Mouse (Mus musculus) cerebellum, postnatal 14 days (tissue): Measurements from ENCODE around the gene Gprasp1.
A peak's percentile ranks its signal among the peaks of the same experiment; 100 is the strongest.
"Not testable (repeated sequence)": the region's sequence is repeated elsewhere in the genome, so short reads cannot be mapped to it uniquely, and the experiment has no call there.

Experiments
- DNase-seq, 2 experiments: peaks; one replicate each; pipeline ENCODE4 v3.0.0; 2021; ENCODE audit warnings: mixed read lengths in 2 of 2

Gprasp1 gene

GRCm38 (mm10) chrX:135742304-135743055, at the start of gene Gprasp1, which contains the start of gene Armcx5:
TSS of gene Gprasp1 (plus strand) at chrX:135742733.
TSS of gene Armcx5 (plus strand) at chrX:135742733.
- DNase-seq: peak; percentile 87 to 91

GRCm38 (mm10) chrX:135693633-135694032, 48.9 kb upstream of the Gprasp1 start, which contains the start of gene Tcp11x2:
TSS of gene Tcp11x2 (minus strand) at chrX:135693790.
- no peak for DNase-seq

GRCm38 (mm10) chrX:135703111-135703510, 39.4 kb upstream of the Gprasp1 start:
- no peak for DNase-seq

- DNase-seq: no peak
Observed at GRCm38 (mm10) chrX:135704349-135704748, 38.2 kb upstream of the Gprasp1 start.

- DNase-seq: no peak
Observed at GRCm38 (mm10) chrX:135712845-135713244, 29.7 kb upstream of the Gprasp1 start.

GRCm38 (mm10) chrX:135725161-135725560, 17.4 kb upstream of the Gprasp1 start, which contains the start of gene Tmsb15a:
TSS of gene Tmsb15a (minus strand) at chrX:135725261.
- no peak for DNase-seq

DNA sequence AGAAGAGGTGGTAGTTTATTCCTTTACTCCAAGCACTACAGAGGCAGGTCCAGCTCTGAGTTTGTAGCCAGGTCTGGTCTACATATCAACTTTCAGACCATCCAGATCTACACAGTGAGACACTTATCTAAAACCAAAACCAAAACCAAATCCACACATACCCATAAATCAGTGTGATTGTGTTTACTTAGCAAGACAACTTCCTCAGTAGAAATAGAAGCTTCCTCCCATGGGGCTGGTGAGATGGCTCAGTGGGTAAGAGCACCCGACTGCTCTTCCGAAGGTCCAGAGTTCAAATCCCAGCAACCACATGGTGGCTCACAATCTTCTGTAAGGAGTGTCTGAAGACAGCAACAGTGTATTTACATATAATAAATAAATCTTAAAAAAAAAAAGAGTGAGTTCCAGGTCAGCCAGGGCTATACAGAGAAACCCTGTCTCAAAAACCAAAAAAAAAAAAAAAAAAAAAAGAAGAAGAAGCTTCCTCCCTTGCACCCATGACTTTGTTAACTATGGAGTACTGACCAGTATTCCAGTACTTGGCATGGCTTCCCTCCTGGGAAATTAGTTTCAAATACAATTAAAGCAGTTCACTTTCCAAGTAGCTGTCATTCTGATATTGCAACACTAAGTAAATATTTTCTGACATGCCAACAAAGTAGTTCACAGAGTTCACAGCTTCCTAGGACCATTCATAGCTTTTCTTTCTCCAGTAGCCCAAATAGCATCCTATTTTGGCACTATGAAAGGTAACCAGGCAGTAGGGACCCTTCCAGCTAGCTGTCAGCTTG, 3.6 kb upstream of the Gprasp1 start:
- DNase-seq: no peak

DNA sequence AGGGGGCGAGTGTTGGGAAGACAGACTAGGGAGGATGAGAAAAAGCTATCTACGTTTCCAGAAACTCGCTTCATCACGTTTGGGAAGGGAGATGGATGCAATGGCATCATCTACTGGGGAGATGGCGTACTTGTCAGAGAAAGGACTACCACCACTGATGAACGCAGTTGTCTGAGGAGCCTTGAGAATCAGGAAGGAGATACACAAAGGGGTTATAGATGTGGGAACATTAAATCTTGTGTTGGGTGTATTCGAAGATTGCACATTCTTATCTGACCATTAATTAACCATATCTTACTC, 473 bp downstream of the Gprasp1 start:
- no peak for DNase-seq

GRCm38 (mm10) chrX:135745376-135745775, 2.8 kb downstream of the Gprasp1 start:
- not testable (repeated sequence) for DNase-seq

DNA sequence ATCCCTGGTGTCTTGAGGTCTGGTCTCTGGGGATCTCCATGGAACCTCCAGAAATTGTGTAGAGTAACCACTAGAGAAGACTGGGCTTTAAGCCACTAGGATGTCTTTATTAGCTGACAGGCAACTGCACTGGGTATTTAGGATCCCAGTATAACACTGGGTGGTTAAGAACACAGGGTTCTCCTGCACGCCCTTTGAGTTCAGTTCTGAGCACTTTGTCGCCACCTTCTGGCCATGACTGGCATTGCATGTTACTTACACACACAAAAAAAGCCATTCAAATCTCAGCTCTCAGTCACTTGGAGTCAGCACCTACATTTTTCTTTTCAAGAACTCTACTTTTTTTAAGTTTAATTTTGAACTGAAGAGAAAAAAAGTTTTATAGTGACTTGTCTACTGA, 10.3 kb downstream of the Gprasp1 start:
- DNase-seq: peak; percentile 81 to 87

- peak; percentile 46 to 69 for DNase-seq
Observed at GRCm38 (mm10) chrX:135761707-135762106, 19.2 kb downstream of the Gprasp1 start.

DNA sequence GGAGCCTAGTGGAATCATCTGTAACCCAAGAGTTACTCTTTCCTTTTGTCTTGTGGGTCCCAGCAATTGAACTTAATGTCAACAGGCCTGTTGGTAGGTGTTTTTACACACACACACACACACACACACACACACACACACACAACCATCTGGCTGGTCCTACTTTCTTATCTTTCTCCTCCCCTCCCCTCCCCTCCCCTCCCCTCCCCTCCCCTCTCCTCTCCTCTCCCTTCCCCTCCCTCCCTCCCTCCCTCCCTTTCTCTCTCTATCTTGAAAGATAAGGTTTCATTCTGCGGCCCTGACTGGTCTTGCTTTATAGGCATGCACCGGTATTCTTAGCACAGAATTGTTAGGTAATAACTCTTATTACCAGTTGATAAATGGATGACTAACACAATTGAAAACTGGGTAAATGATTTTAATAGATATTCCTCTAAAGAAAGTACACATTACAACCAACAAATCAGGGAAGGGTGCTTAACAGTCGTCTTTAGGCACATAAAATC, 25.6 kb downstream of the Gprasp1 start:
- DNase-seq: no peak

- no peak for DNase-seq
Observed at GRCm38 (mm10) chrX:135768565-135768964, 26.0 kb downstream of the Gprasp1 start.

DNA sequence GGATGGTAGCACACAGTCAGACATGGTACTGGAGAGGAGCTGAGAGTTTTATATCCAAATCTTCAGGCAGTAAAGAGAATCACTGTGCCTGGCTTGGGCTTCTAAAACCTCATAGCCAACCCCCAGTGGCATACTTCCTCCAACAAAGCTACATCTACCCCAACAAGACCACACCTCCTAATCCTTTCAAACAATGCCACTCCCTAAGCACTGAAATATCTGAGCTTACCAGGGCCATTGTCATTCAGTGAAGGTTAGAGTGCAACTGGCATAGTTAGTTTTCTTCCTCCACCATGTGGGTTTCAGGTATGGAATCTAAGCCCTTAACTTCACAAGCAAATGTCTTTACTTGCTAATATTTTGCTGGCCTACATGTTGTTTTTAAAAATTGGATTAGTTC, 49.0 kb downstream of the Gprasp1 start:
- DNase-seq: no peak

DNA sequence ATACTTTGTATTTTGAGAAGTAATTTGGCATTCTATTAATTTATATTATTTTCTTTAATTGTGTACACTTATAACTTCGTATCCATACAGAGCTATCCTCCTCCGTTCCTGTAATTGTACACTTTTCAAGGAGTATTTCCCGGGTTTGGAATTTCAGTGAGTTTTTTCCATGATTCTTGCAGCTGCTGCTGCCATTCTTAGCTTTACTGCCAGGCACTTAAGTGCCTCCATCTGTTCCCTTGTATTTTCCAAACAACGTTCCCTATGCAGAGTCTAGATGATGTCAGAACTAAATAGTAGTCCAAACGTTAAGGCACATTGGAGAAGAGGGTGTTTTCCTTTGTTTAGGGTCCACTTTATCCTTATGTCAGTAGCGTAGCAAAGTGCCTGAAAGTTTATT, 49.8 kb downstream of the Gprasp1 start:
- no peak for DNase-seq

DNA sequence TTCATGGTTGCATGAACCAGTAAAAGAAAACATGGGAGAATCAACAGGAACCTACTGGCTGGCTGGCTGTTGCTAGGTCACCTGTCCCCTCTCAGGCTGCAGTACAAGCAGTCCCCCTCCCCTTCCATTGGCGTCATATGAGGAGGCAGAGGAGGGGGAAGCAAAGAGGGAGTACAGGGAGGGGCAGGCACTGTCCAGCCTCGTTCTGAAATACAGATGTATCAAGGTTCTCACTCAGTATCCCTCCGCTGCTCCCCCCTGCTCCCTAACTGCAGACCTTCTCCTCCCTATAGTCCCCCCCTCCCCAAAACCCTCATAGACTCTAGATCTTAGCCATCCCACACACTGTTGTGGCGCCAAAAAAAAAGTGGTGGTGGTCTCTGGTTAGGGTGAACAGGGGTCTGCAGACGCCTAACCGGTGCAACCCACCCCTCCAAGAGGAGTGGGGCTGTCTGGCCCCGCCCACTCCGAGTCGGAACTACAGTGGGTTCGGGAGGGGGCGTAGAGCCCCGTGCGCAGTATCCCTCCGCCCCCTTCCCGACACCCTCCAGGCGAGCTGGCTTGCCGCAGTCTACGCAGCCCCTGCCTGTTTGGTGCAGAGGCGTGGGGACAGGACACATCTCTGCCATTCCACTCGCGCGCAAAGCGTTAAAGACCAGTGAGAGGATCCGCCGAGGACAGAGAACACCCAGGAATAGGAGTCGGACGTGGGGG, 53.2 kb downstream of the Gprasp1 start:
- DNase-seq: peak; percentile 68 to 73

DNA sequence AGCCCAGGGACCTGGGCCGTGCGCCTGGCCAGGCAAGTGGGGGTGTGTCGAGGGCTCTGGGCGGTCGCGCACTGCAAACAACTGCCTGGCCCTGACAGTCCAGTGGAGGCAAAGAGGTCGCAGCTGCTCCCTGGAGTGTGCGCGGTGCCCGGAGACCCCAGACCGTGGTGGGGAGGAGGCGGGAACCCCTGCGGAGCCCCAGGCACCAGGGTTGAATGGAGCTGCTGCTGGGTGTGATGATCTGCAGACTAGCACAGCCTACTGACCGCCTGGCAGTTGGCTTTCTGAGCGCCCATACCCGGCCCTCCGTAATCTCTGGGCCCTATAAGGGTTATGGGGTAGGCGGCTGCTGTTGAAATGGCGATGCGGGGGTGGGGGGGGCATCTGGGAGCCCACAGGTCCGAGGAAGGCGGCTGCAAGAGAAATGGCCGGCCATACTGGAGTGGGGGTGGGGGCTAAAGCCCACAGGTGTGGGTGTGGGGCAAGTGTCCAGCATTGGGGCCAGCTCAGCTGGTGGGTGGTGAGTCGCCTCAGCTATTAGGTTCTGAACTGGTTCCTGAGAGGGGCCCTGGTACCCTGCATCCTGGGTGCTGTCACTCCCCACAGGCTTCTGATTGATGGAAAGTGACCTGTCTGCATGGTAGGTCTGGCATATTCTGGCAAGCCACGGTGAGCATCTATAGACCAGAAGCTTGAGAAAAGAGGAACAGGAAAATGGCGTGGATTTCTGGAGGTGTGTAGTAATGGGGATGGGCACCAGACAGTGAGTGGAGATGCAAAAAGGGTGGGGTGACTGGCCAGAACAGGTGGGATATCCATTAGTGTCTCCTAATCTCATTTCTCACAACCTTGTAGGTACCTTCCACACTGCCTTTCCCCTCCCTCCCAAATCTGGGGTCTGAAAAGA, 54.0 kb downstream of the Gprasp1 start:
- peak; percentile 40 to 59 for DNase-seq

GRCm38 (mm10) chrX:135797212-135797644, 54.7 kb downstream of the Gprasp1 start, which contains the start of gene Bhlhb9:
TSS of gene Bhlhb9 (plus strand) at chrX:135797594.
- peak; percentile 71 to 72 for DNase-seq

GRCm38 (mm10) chrX:135804149-135804548, 61.6 kb downstream of the Gprasp1 start:
- DNase-seq: no peak

GRCm38 (mm10) chrX:135805780-135806179, 63.2 kb downstream of the Gprasp1 start:
- peak; percentile 77 to 80 for DNase-seq

DNA sequence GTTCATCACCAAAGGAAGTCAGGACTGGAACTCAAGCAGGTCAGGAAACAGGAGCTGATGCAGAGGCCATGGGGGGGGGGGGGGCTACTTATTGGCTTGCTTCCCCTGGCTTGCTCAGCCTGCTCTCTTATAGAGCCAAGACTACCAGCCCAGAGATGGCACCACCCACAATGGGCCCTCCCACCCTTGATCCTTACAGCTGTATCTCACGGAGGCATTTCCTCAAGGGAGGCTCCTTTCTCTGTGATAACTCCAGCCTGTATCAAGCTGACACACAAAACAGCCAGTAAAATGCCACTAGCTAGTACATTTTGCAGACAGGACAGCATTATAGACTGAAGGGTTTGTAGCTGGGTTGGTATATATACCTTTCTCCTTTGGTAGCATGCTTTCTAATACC, 93.4 kb downstream of the Gprasp1 start:
- DNase-seq: not testable (repeated sequence)

DNA sequence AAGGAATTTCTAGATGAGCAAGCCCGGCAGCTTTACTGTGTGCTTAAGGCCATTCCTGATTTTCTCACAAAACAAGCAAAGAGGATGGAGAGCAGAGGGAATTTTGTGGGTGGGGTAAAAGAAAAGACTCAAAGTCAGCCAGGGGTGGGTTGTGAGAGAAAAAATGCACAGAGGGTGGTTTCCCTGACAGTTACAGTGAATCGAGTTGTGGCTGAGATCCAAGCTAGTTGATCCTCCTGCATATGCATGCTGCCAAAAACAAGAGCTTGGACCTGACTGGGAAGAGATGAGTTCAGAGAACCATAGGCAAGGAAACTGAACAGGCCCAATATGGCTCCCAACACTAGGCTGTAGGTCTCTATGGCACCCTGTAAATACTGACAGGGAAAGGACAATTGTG, 95.4 kb downstream of the Gprasp1 start:
- peak; percentile 10 to 19 for DNase-seq
